Mouse (Mus musculus): ENCODE measurements around the gene Fmo4. TPM values are rescaled to one million over a fixed set of nuclear protein-coding genes. Genes with fewer than 3 reads are reported as not detected.

Gene Fmo4
- polyA plus RNA-seq, 2 experiments = 2.0 to 2.2 TPM

- DNase-seq (ENCODE audit: low read depth in 3 of 3, low spot score in 3 of 3) (no peak), ATAC-seq (ENCODE audit: insufficient read depth) (no peak)
- Histone ChIP-seq H3K27me3 (ENCODE audit: control insufficient read depth, insufficient read depth, low read length) (no peaks in the 10 kb centered on the region), H3K4me3 (ENCODE audit: insufficient read depth in 1 of 2, low read depth in 2 of 2, low read length in 2 of 2) (no peak overlapping the region), H3K9ac (replicated peaks) (no peak overlapping the region), H3K27ac (no peak overlapping the region), H3K4me1 (replicated peaks; ENCODE audit: control insufficient read depth in 2 of 2, insufficient read depth in 2 of 2, low read length in 1 of 2) (no peaks in the 10 kb centered on the region), H3K9me3 (ENCODE audit: control insufficient read depth, low read length) (no peaks in the 10 kb centered on the region), H3K36me3 (replicated peaks; ENCODE audit: control insufficient read depth, insufficient read depth, low read depth) (no peaks in the 10 kb centered on the region), H3K4me2 (ENCODE audit: low read depth) (no peak overlapping the region)
- TF ChIP-seq CTCF (IDR thresholded peaks at IDR 0.05; ENCODE audit: low read depth) = no peak
- no peak for TF ChIP-seq EP300 (IDR thresholded peaks at IDR 0.05; ENCODE audit: low read depth)
- WGBS (ENCODE audit: insufficient replicate concordance) = 29% methylated on average over 5 of the region's 5 CpGs
Observed at GRCm38 (mm10) chr1:162748761-162749160, 65.0 kb downstream of the Fmo4 start.

Other genes starting within 250 kb of the Fmo4 start
- gene Vamp4, start 243.5 kb downstream of the Fmo4 start, polyA plus RNA-seq (2012; rRNA removed) = 3.4 and 5.6 TPM in 2 replicates
- gene Vamp4, start 243.5 kb downstream of the Fmo4 start, polyA plus RNA-seq (2014; fragmentation: Nextera tagmentation; extraction: Ambion mirVana) = 13.5 TPM in 2 replicates
- 0.01 TPM in 1 of 2 replicates, not detected in the other for gene Myoc, start 174.8 kb downstream of the Fmo4 start, polyA plus RNA-seq (2012; rRNA removed)
- not detected in 2 replicates for gene Myoc, start 174.8 kb downstream of the Fmo4 start, polyA plus RNA-seq (2014; fragmentation: Nextera tagmentation; extraction: Ambion mirVana)
- gene Myocos, start 155.8 kb downstream of the Fmo4 start, polyA plus RNA-seq (2012; rRNA removed) = not detected in 2 replicates
- gene Myocos, start 155.8 kb downstream of the Fmo4 start, polyA plus RNA-seq (2014; fragmentation: Nextera tagmentation; extraction: Ambion mirVana) = not detected in 2 replicates
- 10.6 and 12.9 TPM in 2 replicates for gene Prrc2c, start 73.4 kb downstream of the Fmo4 start, polyA plus RNA-seq (2012; rRNA removed)
- gene Prrc2c, start 73.4 kb downstream of the Fmo4 start, polyA plus RNA-seq (2014; fragmentation: Nextera tagmentation; extraction: Ambion mirVana) = 34.3 and 34.8 TPM in 2 replicates
- 11.4 and 13.7 TPM in 2 replicates for gene Fmo1, start 52.6 kb upstream of the Fmo4 start, polyA plus RNA-seq (2012; rRNA removed)
- gene Fmo1, start 52.6 kb upstream of the Fmo4 start, polyA plus RNA-seq (2014; fragmentation: Nextera tagmentation; extraction: Ambion mirVana) = 13.6 and 14.4 TPM in 2 replicates
- 0.02 and 0.08 TPM in 2 replicates for gene Fmo2, start 84.8 kb upstream of the Fmo4 start, polyA plus RNA-seq (2012; rRNA removed)
- 0.27 TPM in 1 of 2 replicates, not detected in the other for gene Fmo2, start 84.8 kb upstream of the Fmo4 start, polyA plus RNA-seq (2014; fragmentation: Nextera tagmentation; extraction: Ambion mirVana)
- not detected in 2 replicates for gene Fmo6, start 123.5 kb upstream of the Fmo4 start, polyA plus RNA-seq (2012; rRNA removed)
- gene Fmo6, start 123.5 kb upstream of the Fmo4 start, polyA plus RNA-seq (2014; fragmentation: Nextera tagmentation; extraction: Ambion mirVana) = not detected in 2 replicates
- not detected in 2 replicates for gene Fmo3, start 170.6 kb upstream of the Fmo4 start, polyA plus RNA-seq (2012; rRNA removed)
- not detected in 2 replicates for gene Fmo3, start 170.6 kb upstream of the Fmo4 start, polyA plus RNA-seq (2014; fragmentation: Nextera tagmentation; extraction: Ambion mirVana)